Mouse (Mus musculus) embryo, embryonic 10.5 days (tissue): ENCODE data around the gene Rab21.

Experiments used
- DNase-seq: peaks from one replicate; pipeline ENCODE4 v3.0.0-alpha.2; 2015; ENCODE audit warnings: low spot score

Rab21 gene

DNA sequence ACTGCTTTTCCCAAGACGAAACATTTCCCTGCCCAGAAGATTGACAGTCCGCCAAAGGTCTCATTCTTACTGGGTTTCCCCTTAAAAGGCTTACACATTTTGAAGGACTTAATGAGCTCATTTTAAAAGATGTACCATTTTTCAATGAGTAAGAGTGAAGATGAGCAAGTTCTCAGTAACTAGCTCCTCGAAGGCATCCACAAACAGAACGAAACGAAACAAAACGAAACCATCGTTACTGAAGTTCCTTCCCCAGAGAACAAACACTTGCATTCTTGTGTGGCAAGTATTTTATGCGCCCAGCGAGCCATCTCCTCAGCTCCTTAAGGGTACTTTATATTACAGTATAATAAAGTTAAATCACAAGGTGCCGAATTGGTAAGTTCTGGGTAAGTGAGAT is 34.0 kb downstream of the Rab21 start:
- no peak for DNase-seq

DNA sequence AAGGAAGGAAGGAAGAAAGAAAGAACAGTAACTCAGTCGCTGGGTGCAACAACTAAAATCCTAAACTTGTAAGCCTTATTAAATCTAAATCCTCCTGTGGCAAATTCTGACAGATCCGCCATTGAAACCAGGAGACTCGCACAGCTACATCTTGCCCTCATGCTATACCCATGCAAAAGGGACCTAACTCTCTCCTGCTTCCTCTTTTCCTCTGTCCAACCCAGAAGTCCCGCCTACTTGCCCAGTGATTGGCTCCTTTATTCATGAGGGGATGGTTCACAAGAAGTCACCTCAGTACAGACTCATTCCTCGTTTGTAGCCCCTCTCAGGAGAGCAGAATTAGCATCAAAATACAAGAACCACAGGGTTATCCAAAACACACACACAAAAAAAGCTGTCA is 43.7 kb downstream of the Rab21 start:
- DNase-seq, result no peak

DNA sequence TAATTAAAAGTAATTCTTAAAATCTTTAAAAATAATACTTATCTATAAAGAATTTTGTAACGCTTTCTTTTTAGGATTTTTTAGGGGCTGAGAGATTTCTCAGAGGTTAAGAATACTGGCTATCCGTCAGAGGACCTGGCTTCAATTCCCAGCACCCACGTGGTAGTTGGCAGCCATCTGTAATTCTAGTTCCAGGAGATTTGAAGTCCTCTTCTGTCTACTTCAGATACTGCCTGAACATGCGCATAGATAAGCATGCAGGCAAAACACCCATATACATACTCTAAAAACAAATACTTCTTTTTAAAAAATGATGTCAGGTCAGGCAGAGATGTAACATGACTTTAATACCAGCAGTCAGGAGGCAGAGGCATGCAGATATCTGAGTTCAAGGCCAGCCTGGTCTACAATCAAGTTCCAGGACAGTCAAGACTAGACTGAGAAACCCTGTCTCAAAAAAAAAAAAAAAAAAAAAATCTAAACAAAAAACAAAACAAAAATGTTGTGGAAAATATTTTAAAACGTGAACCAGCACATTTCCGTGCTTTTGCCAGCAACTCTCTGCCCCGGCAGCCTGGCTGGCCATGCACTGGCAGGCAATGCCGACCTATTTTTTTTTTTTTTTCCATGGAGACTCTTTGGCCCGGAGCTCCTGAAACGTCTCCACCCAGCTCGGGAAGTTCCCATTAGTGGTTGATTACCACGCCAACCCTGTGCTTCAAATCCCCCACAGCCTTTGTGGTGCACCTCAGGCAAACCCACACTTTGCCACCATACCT is 44.6 kb downstream of the Rab21 start:
- no peak for DNase-seq

DNA sequence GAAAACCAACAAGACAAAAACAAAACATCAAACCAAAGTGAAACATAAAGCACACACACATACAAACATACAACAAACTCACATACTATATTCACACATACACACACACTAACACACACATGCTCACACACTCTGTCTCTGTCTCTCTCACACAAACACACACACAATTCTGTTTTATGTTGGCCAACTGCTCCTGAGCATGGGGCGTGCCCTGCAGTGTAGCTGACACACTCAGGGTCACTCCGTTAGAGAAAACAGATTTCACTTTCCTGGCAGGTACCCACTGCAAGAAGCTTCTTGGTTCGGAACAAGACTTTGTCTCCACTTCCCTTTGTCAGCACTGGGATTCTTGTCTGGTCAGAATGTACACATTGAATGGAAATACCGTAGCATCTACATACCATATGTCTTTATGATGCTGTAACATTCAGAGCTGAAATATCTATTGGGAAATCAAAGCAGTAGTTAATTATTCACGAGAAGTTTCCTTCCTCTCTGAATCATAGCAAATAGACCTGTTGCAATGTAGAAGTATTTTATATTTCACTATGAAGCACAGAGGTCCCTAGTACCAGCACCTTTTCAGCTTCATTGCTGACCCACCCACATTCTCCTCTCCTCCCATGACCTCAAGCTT is 52.4 kb downstream of the Rab21 start:
- no peak for DNase-seq

DNA sequence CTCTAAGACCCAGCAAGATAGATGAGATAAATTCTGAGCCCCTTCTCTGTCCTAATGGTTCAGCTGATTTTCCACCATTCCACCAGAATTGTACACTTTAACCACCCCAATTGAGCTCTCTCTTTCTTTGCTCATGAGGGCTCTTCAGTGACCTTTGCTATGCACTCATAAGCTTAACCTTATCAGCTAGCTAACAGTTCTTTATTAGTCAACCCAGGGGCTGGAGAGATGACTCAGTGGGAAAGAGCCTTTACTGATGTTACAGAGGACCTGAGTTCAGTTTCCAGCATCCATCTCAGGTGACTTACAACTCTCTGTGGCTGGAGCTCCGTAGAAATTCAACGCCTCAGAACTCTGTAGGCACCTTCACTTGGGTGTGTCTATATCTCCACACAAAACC is 53.1 kb downstream of the Rab21 start:
- no peak for DNase-seq

DNA sequence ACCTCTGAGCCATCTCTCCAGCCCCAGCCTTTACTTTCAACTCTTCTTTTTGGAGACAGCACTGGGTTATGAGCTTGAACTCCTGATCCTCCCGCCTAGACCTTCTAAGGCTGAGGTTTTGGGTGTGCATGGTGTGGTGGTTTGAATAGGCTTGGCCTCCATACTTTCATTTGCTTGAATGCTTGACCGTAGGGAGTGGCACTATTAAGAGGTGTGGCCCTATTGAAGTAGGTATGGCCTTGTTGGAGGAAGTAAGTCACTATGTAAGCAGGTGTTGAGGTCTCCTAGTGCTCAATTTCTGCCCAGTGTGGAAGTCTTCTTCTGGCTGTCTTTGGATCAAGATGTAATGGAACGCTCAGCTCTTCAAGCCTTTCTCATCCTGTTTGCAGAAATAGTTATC is 54.0 kb downstream of the Rab21 start:
- DNase-seq, result no peak

DNA sequence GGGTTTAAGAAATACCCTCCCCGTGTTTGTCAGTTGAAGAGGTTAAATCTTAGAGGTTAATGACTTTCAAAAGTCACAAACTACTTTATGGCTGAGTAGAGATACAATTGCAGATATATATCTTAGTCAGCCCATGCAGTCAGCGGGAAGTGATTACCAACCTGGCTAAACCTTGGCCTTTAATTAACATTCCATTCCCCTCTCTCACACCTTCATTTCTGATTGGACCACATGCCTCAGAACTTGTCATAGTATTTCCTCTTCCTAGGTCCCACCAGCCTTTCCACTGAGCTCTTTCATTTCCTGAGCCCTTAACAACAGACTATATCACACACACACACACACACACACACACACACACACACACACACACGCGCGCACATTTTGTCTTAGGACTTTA is 59.2 kb downstream of the Rab21 start:
- no peak for DNase-seq

DNA sequence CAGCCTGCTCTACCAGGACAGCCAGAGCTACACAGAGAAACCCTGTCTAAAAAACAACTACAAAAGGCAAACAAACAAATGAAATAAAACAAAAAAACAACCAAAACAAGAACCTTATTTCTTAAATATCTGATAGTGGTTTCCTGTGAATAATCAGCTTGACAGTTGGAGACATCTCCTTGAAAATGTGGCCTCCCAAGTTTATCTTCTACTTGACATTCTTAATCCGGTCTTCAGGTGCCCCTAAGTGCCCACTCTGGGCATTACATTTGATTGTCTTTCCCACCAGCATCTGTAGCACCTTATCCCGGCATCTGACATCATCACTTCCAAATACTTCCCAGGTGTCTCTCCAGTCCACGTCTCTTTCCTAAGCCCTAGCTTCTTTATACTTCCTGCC is 61.9 kb downstream of the Rab21 start:
- DNase-seq, result no peak

DNA sequence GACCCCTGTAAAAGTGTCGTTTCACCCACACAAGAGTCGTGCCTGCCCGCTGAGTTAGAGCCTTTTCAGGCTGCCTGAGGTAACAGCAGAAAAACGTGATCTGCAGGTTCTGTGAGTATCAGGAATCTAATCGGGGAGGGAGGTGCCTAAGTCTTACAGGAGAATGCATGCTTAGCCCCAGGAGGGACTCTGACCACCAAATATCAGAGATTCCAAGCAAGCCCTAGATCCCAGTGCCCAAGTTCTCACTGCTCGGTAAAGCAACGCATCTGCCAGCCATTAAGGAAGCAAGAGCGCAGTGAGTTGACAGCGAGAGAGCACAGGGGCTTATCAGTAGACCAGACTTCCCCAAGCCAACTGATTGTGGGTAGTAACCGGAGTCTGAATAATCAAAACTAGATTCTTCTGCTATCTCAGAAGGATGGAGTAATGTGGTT is 63.1 kb downstream of the Rab21 start:
- DNase-seq, result peak; percentile 65

DNA sequence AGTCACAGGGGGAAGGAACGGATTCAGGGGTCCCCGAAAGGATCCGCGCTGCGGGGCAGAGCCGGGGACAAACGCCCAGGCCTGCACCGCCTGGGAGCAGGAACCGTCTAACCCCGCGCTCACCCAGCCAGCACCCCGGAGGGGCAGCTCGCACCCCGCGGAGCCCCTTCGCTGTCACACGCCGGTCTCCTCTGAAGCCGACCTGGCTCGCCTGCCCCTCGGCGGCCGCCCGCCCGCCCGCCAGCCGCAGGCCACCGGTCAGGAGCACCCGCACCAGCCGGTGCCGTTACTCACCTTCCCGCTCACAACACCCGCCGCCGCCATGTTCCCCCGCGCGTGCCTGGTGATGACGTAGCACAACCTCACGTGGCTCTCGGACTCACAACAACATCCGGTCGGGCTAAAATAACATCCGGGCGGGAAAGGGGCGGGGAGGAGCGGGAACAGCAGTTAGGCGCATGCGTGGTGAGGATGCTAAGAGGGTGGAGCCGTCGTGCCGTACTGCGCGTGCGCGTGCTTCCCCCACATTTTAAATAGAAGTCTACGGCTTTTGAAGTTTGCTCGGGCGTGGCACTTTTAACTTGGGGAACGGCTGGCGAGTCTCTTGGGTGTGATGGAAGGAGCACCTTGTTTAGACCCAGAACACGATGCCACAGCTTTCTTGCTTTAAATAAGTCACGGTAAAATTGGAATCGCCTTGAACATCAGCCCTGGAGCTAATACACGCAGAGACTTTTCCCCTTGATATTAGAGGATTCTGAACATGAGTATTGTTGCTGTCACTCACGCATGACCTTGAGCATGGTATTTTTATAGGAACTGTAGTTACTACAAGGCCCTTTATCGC is 64.1 kb downstream of the Rab21 start, which contains the start of gene Tbc1d15:
Gene Tbc1d15, minus strand, starts transcription at position 380 of the 847 bp plus-strand sequence.
- peak; percentile 100 for DNase-seq

DNA sequence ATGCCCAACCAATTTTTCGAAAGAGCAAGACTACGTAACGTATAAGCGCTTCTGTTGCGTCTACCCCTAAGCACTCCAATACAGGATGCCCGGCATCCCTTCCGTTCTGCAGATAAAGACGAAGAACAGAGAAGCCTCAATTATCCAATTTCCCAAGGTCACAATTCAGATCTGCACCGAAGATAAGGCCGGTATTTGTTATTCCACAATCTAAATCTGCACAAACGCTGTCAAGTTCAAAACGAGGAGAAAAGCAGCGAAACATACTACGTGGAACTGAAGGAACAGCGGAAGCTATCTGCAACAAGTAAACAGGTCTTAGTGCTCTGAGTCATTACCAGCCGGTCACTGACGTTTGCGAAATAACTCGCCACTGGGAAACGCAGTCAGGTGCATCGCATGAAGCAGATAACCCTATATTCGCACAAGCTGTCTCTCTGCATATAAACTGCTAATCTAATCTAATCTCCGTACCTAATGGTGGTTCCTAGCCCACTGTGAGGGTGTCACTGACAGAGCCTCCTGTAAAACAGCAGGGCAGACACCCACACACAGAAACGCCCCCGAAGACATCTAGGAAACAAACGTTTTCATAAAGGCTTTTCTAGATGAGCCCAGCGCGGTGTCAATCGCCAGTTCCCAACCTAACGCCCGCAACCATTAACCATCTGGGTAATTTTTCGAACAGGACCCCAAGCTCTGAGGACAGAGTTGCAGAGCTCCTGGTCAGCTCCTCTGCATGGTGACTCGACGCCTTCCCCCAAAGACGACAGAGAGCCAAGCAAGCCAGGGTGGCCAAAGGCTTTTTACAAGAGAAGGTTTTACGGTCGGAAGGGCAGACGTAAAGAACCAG is 64.9 kb downstream of the Rab21 start:
- no peak for DNase-seq

DNA sequence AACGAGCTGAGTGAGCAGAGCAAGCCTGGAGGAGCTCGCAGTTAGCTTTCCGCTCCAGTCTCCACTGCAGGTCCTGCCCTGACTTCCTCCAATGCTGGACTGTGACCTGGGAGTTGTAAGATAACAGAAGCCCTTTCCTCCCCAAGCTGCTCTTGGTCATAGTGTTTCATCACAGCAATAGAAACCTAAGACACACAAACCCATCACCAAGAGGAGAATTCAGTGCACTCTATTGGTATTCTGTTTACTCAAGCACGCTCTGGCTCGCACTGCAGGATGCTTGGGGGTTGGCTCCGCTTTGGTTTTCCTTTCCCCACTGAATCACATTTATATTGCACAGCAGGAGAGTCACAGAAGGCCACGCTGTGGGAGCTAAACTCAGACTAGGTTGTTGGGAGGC is 67.4 kb downstream of the Rab21 start:
- no peak for DNase-seq

DNA sequence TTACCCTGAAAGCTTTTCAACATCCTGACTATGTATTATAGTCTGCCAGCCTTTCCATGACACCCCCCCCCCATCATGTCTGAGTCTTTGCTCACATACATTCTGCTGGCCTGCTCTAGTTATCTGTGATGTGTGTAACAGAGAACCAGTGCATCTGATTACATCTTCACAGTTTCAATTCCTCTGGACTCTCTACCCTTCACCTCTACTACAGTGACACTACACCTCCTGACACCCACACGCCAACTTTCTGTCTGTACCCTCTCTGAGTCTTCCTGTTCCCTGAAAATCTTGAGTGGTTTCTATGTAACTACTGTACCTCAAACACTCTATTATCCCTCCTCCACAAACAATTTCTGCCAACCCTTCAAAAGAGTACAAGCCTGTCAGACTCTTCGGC is 69.9 kb downstream of the Rab21 start:
- DNase-seq, result no peak

DNA sequence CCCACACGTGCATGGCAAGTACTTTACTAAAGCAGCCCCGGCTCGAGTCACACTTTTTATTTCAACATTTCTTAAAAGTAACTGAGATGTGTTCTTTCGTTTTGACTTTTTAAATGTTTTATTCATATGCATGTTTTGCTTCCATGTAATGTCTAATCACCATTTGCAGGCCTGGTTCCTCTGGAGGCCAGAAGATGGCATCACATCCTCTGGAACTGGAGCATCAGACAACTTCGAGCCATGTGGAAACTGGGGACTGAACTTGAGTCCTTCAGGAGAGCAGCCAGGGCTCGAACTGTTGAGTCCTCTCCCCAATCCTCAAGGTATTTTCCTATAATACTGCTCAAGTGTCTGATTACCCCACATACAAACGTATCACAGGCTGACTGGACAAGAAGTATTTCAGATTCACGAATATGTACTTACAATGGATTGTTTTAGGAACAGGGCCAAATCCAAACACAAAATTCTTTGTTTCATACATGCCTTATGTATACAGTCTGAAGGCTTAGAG is 74.3 kb downstream of the Rab21 start:
- DNase-seq, result no peak

DNA sequence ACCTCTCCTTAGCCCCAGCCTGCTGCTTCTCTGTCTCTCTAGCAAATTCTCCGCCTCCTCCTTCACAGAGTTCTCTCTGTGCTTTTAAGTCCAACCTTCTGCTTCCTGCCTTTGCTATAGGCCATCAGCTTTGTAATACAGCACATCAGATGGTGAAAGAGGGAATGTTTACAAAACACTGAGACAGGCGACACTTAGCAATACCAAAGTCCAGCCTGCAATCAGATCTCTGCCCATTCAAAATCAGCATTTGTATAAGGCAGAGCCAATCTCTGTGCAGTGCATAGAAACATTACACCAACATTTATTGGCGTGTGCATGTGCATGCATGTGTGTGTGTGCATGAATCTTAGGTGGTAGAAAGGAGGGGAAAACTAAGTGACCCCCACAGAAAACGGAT is 77.5 kb downstream of the Rab21 start:
- DNase-seq, result no peak
